Mouse (Mus musculus) urinary bladder, postnatal 25 days (tissue): ENCODE data around the gene Fam19a5.

ENCODE experiments used
- DNase-seq: peaks from one replicate; pipeline ENCODE4 v3.0.0; 2022; ENCODE audit warnings: low spot score

The Fam19a5 gene

GRCm38 (mm10) chr15:87755482-87755881 lies 211.4 kb downstream of the Fam19a5 start:
- no peak for DNase-seq

- DNase-seq: no peak
These were observed 221.8 kb downstream of the Fam19a5 start for GRCm38 (mm10) chr15:87765876-87766275.

DNA sequence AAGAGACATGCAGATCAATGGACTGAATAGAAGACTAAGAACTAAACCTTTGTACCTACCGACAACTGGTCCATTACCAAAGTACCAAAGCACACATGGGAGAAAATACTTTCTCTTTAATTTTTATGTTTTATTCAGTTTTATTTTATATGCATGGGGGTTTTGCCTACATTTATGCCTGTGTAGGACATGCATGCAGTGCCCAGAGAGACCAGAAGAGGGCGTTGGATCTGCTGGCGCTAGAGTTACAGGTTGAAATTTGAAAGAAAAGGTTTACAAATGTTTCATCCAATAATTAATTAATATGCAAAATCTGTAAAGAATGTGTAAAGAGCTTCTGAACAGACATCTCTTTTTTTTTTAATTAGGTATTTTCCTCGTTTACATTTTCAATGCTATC lies 229.9 kb downstream of the Fam19a5 start:
- DNase-seq: no peak

DNA sequence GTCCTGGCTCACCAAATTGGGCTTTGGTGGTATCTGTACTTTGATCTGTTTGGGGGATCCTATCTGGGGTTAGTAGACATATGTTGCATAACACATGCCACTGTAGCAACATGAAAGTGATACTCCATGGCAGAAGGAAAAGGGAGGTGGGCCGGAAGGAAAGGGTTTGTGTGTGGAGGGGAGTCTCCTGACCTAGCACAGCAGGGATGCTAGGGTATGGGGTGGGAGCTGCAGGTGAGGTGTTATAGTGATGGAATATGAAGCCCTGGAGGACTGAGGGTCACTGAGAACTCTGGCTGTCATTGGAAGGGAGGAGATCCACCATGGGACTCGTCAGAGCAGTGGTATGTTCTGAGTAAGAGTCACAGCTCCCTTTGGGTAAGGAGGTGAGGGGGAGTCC lies 239.2 kb downstream of the Fam19a5 start:
- no peak for DNase-seq

- no peak for DNase-seq
These were observed 245.6 kb downstream of the Fam19a5 start for GRCm38 (mm10) chr15:87789671-87790070.

- no peak for DNase-seq
These were observed 249.6 kb downstream of the Fam19a5 start for GRCm38 (mm10) chr15:87793661-87794060.

DNA sequence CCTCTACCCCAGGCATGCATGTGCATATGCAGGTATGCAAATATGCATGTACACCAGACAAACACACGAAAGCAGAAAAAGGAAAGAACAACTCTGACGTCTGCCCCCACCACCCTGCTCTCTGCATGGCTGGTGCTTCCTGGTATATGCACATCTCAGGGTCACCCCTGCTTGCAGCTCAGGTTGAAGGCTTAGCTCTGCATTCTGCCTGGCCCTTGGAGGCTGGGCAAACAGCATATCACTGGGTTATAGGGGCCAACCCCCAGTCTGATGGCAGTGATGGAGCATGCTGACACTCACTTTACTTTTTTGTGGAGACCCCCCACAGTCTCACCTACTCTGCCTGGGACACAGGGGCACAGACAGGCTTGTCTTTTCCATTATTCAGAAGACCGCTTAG lies 252.5 kb downstream of the Fam19a5 start:
- no peak for DNase-seq
